Mouse (Mus musculus) heart, postnatal 0 days (tissue): ENCODE measurements around the gene Micu1.

Experiments used
- CTCF ChIP-seq: IDR thresholded peaks from 2 replicates; pipeline ENCODE4 v1.5.1; 2016; ENCODE audit warnings: antibody characterized with exemption, control low read depth, low read depth
- EP300 ChIP-seq: IDR thresholded peaks from 2 replicates; pipeline ENCODE4 v1.6.1; 2016; ENCODE audit warnings: antibody characterized with exemption, low read depth

GRCm38 (mm10) chr10:59863620-59864019 lies 161.3 kb downstream of the Micu1 start:
- TF ChIP-seq EP300 (no peak), CTCF (no peak)
